Mouse (Mus musculus) erythroid progenitor cell, adult 5-6 weeks (primary cell): Measurements from ENCODE around the gene Cecr2. TPM values are rescaled to one million over a fixed set of nuclear protein-coding genes. Genes with fewer than 3 reads are reported as not detected.

ENCODE experiments used
- ATAC-seq: replicated peaks from 2 replicates; pipeline ENCODE4 v1.8.0; 2016; ENCODE audit warnings: moderate number of reproducible peaks, mild to moderate bottlenecking, moderate TSS enrichment, inconsistent platforms; ENCODE audit not compliant: poor library complexity, low FRiP score, severe bottlenecking
- total RNA-seq, 2 experiments: library from RNA; stranded (forward) in 1 of 2; stranded (reverse) in 1 of 2; fragments of 150-400 nt in 1 of 2; fragments of 186-747, 209-891 nt in 1 of 2; gene quantifications; 2 replicates each; pipeline versions ENCODE4 v1.2.3 to v1.2.4; 2015 to 2017; ENCODE audit warnings: low replicate concordance in 2 of 2

Cecr2 gene
- total RNA-seq, 2 experiments from 2014 or later = 83.0 to 89.0 TPM

- ATAC-seq = no peak
These were observed 80.2 kb downstream of the Cecr2 start for GRCm38 (mm10) chr6:120746416-120746815.

- ATAC-seq = no peak
These were observed 95.0 kb downstream of the Cecr2 start for GRCm38 (mm10) chr6:120761151-120761550.

GRCm38 (mm10) chr6:120769972-120770371, 103.8 kb downstream of the Cecr2 start:
- ATAC-seq = no peak

GRCm38 (mm10) chr6:120771366-120771765, 105.2 kb downstream of the Cecr2 start:
- no peak for ATAC-seq

- ATAC-seq = no peak
These were observed 105.9 kb downstream of the Cecr2 start for GRCm38 (mm10) chr6:120772025-120772424.

GRCm38 (mm10) chr6:120773149-120773628, 107.0 kb downstream of the Cecr2 start, which contains the start of gene Slc25a18:
Slc25a18 (plus strand) TSS chr6:120773578.
- ATAC-seq = no peak

- no peak for ATAC-seq
These were observed 107.6 kb downstream of the Cecr2 start for GRCm38 (mm10) chr6:120773763-120774162.

GRCm38 (mm10) chr6:120776286-120776685, 110.1 kb downstream of the Cecr2 start:
- no peak for ATAC-seq

GRCm38 (mm10) chr6:120777533-120777932, 111.4 kb downstream of the Cecr2 start:
- no peak for ATAC-seq

- ATAC-seq = no peak
These were observed 112.1 kb downstream of the Cecr2 start for GRCm38 (mm10) chr6:120778226-120778625.

GRCm38 (mm10) chr6:120782948-120783347, 116.8 kb downstream of the Cecr2 start:
- ATAC-seq = no peak

GRCm38 (mm10) chr6:120784351-120784750, 118.2 kb downstream of the Cecr2 start:
- ATAC-seq = no peak

- no peak for ATAC-seq
These were observed 122.0 kb downstream of the Cecr2 start for GRCm38 (mm10) chr6:120788068-120788607.

GRCm38 (mm10) chr6:120788904-120789303, 122.7 kb downstream of the Cecr2 start:
- no peak for ATAC-seq

- no peak for ATAC-seq
These were observed 124.0 kb downstream of the Cecr2 start for GRCm38 (mm10) chr6:120790153-120790552.

GRCm38 (mm10) chr6:120790717-120791116, 124.5 kb downstream of the Cecr2 start:
- no peak for ATAC-seq

GRCm38 (mm10) chr6:120792947-120793346, 126.8 kb downstream of the Cecr2 start:
- no peak for ATAC-seq

- ATAC-seq = no peak
These were observed 129.4 kb downstream of the Cecr2 start for GRCm38 (mm10) chr6:120795422-120796086.

GRCm38 (mm10) chr6:120796111-120796510, 129.9 kb downstream of the Cecr2 start:
- no peak for ATAC-seq

GRCm38 (mm10) chr6:120798019-120798418, 131.8 kb downstream of the Cecr2 start:
- ATAC-seq = no peak

GRCm38 (mm10) chr6:120798905-120799304, 132.7 kb downstream of the Cecr2 start:
- ATAC-seq = no peak
